Mouse (Mus musculus) c-Kit-positive CD71-positive TER-119-positive erythroid progenitor cells, embryonic 14.5 days (primary cell): ENCODE data around the gene Gm26897.

Experiments
- DNase-seq: peaks from one replicate; pipeline ENCODE4 v3.0.0-alpha.2; 2013; ENCODE audit warnings: low spot score

The Gm26897 gene

DNA sequence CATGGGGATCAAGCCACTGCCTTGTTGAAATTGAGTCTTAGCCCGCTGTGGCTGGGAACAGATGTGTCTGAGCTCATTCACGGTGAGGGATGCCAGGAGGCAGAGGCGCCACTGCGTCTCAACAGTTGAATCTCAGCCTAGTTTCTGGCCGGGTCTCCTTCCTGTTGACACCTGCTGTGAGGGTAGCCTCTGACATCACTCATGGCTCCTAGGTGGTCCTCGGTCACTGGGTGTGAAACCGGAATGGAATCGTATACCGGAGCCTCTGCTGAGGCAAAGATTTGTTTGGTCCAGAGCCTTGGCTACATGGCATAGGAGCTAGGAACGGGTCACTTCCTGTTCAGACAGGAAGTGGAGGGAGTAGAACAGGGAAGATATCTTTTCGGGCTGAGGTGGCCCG lies at the start of gene Gm26897:
Gene Gm26897 (plus strand): TSS at position 74 of the 400 bp plus-strand sequence.
- no peak for DNase-seq

DNA sequence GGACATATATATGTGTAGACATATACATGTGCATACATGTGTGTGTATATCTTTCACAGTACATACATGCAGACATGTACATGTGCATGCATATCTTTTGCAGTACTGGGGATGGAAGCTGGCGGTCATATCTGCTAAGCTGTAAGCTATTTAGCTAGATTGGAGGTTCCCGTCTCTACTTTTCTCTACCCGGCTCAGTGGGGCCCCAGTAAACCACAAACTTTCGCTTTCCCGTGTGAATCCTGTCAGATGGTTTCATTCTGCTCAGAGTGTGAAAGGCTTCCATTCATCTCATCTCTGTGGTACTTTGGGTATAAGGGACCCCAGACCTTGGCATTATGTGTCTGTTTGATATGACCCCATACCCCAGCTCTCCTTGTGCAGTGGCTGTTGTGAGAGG lies 46.4 kb upstream of the Gm26897 start:
- DNase-seq, result no peak

- DNase-seq, result no peak
Measured at GRCm38 (mm10) chr5:111688584-111688983, 45.1 kb upstream of the Gm26897 start.

DNA sequence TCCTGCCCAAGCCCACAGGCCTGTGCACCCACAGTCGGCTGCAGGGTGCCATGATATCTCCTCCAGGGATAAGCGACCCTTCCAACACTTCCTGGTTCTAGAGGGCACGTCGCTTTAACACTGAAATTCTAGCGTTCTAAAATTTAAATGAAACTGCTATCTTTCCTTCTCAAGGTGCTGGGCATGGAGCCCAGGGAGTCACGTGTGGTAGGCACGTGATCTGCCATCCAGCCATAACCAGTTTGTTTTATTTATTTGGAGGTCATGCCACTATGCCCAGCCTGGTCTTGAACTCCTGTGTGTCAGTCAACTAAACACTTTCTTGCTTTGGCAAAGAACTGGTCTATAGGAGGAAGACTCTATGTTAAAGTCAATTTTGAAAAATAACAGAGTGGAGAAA lies 35.7 kb upstream of the Gm26897 start:
- no peak for DNase-seq

GRCm38 (mm10) chr5:111699711-111700303 lies 33.9 kb upstream of the Gm26897 start:
- no peak for DNase-seq

- no peak for DNase-seq
Measured at GRCm38 (mm10) chr5:111701634-111702329, 31.9 kb upstream of the Gm26897 start.

DNA sequence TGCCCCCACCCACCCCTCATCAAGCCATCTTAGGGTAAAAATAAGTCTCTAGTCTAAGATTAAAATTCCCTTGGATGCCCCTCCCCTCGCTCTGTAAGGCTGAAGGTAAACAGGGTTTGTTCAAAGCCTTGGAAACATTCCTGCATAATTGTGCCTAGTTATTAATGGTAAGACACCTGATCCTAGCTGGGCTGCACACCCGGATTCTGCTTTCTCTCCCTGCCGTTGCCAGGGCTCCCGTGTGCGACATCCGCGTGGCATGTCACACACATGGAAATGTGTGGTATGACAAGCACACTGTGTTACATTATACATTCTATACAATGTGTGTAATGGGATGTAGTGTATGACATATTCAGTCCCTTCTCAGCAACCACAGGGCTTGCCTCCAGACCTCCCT lies 30.1 kb upstream of the Gm26897 start:
- no peak for DNase-seq

DNA sequence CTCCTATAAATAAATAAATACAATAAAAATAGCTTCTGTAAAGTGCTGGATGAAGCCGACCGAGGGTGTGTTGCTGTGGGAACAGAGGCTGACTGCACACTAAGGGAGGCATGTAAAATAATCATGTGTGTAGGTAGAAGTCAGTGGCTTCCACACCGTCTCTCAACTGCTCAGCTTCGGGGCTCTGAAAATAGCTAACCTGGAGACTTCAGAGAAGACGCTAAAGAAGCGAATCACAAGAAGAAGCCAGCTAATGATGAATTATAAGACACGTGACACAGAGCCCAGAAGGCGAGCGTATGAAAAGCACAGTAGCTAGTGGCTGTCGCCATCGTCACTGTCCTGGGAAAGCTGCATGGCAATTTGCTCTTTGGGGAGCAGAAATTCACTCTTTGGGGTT lies 29.4 kb upstream of the Gm26897 start:
- DNase-seq, result no peak

DNA sequence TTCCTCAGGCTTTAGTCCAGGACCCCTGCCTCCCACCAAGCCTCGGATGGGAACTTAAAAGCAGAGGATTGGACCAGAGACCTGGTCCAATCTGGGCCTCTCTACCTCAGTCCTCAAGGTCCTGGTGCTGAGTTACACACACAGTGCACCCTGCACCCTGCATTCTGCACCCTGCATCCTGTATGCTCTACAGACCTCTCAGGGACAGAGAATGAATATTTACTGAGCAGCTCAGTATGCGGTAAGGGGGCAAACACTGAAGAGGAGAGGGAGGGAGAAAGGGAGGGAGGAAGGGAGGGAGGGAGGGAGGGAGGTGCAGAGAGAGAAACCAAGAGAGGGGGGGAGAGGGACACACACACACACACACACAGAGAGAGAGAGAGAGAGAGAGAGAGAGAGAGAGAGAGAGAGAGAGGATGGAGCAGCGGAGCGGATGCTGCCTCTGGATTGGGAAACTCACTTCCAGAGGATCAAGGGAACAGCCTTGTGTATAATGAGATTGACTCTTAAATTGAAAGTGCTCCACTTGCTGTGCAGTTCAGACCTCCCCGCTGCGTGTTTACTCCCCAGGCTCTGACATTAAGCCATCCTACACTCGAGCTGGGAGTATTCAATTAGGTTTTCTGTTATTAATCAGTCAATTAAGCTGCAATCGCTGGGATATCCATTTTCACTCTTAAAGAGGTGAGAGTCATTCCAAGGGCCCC lies 24.4 kb upstream of the Gm26897 start:
- DNase-seq, result no peak

DNA sequence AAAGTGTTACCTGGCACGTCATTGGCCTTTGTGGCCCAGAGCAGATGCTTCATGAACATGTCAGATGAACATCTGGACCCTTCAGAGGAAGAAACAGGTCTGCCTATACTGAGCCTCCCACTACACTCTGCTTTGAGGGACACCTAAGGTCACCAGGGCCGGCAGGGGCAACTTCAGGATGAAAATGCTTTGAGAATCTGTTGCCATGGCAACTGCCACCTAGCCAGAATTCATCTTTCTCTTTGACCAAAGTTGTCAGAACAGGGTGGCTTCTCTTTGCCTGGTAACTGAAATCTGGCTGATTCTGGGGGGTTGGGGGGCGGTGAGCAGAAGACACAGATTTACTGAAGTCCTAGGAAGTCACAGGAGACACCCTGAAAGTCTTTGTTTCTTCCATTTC lies 14.7 kb upstream of the Gm26897 start:
- no peak for DNase-seq

DNA sequence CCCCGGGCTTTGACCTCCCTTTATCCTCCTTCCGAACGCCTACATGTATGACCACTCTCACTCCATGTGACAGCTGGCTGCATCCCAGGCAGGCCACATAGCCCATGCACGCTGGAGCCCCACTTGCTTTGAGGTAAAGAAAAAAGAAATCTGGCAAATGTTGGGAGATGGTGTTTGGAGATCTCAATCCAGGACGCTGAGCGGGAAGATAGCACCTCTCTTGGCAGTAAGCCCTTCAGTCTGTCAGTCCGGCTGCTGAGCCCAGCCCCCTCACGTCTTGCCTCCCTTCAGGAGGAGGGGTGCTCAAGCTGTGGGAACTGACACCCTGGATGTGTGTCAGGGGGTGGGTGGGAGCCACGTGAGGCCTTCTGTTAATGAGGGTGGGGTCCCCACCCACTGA lies 13.0 kb upstream of the Gm26897 start:
- DNase-seq, result no peak

- DNase-seq, result no peak
Measured at GRCm38 (mm10) chr5:111724713-111725112, 9.0 kb upstream of the Gm26897 start.

DNA sequence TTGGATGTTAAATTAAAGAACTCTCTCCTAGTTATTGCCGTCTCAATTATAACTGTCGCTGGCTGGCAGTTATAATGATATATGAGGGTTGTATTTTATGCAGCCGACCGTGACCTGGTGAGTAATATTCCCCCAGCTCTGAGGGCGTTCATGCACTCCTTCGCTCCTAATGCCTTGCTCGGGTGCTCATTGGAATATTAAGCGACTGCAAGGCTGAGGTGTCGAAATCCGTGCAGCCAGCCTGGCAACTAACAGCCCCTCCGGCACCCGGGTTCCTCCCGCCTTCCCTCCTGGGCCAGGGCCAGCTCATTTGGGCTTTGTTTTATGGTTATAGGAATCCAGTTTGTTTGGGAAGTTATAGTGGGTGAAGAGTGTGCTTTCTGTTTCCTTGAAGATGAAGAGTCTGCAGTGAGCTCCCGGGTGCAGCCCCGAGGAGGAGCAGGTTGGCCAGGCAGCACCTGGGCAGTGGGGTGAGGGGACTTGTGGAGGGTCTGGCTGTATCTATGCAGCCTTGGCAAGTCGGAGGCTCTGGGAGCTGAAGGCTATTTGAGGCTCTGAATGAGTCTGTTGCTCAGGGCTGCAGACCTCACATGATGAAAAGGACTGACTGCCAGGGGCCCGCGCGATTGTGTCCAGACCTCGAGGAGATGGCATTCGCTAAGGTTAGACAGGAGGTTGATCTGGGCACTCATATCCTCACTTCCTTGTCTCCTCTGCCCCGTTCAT lies 8.4 kb upstream of the Gm26897 start:
- DNase-seq, result no peak

DNA sequence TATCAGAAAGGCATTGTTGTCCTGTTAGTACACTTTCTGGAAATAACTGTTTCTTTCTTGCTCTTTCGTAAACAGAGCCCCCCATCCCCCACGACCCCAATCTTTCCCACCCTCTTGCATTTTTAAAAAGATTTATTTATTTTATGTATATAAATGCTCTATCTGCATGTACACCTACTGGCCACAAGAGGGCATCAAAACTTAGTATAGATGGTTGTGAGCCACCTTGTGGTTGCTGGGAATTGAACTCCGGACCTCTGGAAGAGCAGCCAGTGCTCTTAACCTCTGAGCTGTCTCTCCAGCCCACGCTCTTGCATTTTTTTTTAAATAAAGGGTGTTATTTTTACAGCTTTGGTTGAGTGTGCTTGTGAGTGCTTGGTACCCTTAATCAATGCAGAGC lies 5.3 kb upstream of the Gm26897 start:
- DNase-seq, result no peak

GRCm38 (mm10) chr5:111730560-111731167 lies 3.1 kb upstream of the Gm26897 start:
- DNase-seq, result no peak

GRCm38 (mm10) chr5:111732194-111732593 lies 1.5 kb upstream of the Gm26897 start:
- no peak for DNase-seq

- DNase-seq, result no peak
Measured at GRCm38 (mm10) chr5:111739480-111739879, 5.8 kb downstream of the Gm26897 start.

DNA sequence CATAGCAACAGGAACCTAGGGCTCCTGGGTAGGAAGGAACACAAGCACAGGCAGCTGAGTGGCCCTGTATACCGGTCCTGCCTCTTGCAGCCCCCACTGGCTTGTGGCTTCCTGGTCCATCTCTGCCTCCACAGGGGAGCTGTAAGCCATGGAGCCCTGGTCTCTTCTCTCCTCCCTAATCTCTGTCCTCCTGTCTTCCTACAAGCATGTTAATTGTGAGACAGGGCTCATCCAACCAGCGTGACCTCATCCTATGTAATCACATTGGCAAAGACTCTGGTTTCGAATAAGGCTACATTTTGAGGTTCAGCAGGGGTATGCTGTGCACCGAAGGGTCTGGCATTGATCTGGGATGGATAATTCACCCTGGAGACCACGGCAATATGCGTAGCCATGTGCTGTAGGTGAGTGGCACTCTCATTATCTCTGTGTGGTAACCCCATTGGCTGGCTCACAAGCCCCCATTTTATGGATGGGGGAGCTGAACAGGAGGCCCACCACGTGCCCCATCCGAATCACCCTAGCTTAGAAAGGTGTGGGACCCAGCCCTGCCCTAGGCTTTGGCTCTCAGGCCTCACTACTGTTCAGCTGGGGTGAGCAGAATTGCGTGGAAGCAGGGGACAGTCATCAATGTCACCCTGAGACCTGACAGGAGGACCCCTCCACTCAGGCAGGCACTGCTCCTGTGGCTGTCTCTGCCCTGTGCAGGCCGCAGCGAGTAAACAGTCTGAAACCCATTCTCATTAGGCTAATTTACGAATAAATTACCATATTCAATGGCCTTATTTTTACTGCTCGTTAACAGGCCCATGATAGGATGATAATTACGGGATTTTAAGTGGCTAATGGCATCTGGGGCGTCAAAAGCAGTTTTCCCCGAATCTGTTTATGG lies 6.9 kb downstream of the Gm26897 start:
- DNase-seq, result no peak

DNA sequence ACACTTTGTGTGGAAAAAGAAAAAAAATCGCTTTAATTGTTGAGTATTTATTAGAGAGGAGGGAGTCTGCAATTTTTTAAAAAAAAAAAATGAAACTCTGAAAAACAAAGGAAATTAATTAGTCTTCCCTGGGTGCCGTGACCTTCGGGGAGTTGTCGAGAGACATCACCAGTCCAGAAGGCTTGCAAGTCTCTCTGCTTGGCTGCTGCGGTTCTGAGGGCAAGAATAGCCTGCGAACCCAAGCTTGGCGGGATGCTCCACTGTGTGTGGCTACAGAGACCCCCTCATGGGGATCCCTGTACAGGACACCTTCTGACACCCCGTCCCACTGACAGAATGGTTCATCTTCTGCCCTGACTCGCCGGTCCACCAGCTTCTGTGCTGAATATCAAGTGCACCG lies 7.6 kb downstream of the Gm26897 start:
- no peak for DNase-seq

DNA sequence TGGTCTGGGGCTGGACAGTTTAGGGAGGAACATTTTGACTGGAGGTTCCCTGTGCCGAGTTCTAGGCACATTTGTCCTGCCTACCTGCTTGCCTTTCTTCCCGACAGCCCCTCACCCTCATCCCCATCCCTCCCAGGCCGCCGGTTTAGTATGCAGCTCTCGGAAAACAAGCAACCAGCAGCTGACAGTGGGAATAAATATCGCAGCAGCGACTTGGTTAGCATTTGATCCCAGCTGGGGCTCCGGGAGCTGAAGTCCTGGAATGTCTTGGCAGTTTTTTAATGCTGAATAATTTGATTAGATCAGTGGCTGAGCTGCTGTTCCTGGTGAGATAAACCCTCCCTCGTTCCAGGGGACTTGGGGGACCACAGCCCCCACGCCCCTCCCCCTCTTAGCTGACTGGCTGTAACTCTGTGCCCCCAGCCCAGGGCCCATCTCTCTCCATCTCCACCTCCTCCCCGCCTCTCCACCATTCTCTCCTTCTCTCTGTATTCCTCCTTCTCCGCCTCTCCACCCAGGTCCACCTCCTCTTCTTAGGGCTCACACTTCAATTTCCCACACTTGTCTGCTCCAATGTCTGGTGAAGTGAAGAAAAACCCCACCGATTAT lies 8.7 kb downstream of the Gm26897 start:
- no peak for DNase-seq

GRCm38 (mm10) chr5:111749599-111749998 lies 15.9 kb downstream of the Gm26897 start:
- no peak for DNase-seq
